Mouse (Mus musculus) MEL (cell line): ENCODE results near the gene Bnc2.

Experiments
- CTCF ChIP-seq, 3 experiments: IDR thresholded peaks in 2 of 3; conservative IDR thresholded peaks in 1 of 3; 2 replicates each; pipeline ENCODE4 v1.5.1; 2011 to 2012; ENCODE audit warnings: low read length in 3 of 3, low read depth in 2 of 3, mild to moderate bottlenecking in 2 of 3, improper control_type of control experiment in 1 of 3, inconsistent platforms in 1 of 3, mixed read lengths in 1 of 3, moderate library complexity in 1 of 3; ENCODE audit not compliant: control insufficient read depth in 1 of 3, insufficient read depth in 1 of 3, poor library complexity in 1 of 3, severe bottlenecking in 1 of 3
- EP300 ChIP-seq, 2 experiments: IDR thresholded peaks; 2 replicates each; pipeline ENCODE4 v1.6.1; 2011; ENCODE audit warnings: improper control_type of control experiment in 2 of 2, low read length in 2 of 2, low read depth in 1 of 2, mild to moderate bottlenecking in 1 of 2
- GATA1 ChIP-seq: IDR thresholded peaks from 2 replicates; pipeline ENCODE4 v1.6.1; 2011; ENCODE audit warnings: low read depth, low read length, improper control_type of control experiment
- JUND ChIP-seq: IDR thresholded peaks from 2 replicates; pipeline ENCODE4 v1.6.1; 2011; ENCODE audit warnings: low read depth, mild to moderate bottlenecking, improper control_type of control experiment, low read length
- MAFK ChIP-seq: IDR thresholded peaks from 2 replicates; pipeline ENCODE4 v1.6.1; 2011; ENCODE audit warnings: low read depth, mild to moderate bottlenecking, low read length, improper control_type of control experiment, borderline replicate concordance
- MAZ ChIP-seq: IDR thresholded peaks from 2 replicates; pipeline ENCODE4 v1.6.1; 2012; ENCODE audit warnings: low read depth, mild to moderate bottlenecking, inconsistent platforms, low read length, improper control_type of control experiment
- MYB ChIP-seq: IDR thresholded peaks from 2 replicates; pipeline ENCODE4 v1.6.1; 2011; ENCODE audit warnings: mild to moderate bottlenecking, low read depth, low read length, improper control_type of control experiment
- POLR2A ChIP-seq, 2 experiments: IDR thresholded peaks; 2 replicates each; pipeline ENCODE4 v1.6.1; 2011 to 2012; ENCODE audit warnings: low read length in 2 of 2, mild to moderate bottlenecking in 2 of 2, control low read depth in 1 of 2, improper control_type of control experiment in 1 of 2, low read depth in 1 of 2, moderate library complexity in 1 of 2; ENCODE audit not compliant: control insufficient read depth in 1 of 2, insufficient read depth in 1 of 2, poor library complexity in 1 of 2
- POLR2AphosphoS2 ChIP-seq: IDR thresholded peaks from 2 replicates; pipeline ENCODE4 v1.6.1; 2011; ENCODE audit warnings: low read length, improper control_type of control experiment
- POLR2AphosphoS5 ChIP-seq: IDR thresholded peaks from 2 replicates; pipeline ENCODE4 v1.6.1; 2012; ENCODE audit warnings: low read depth, borderline replicate concordance, mild to moderate bottlenecking, inconsistent platforms, low read length, moderate library complexity, mixed read lengths
- RAD21 ChIP-seq: IDR thresholded peaks from 2 replicates; pipeline ENCODE4 v1.6.1; 2011; ENCODE audit warnings: mild to moderate bottlenecking, low read depth, low read length, improper control_type of control experiment
- USF1 ChIP-seq: IDR thresholded peaks from 2 replicates; pipeline ENCODE4 v1.6.1; 2014; ENCODE audit warnings: low read depth, mild to moderate bottlenecking, inconsistent platforms, low read length, improper control_type of control experiment, moderate library complexity
- ZKSCAN1 ChIP-seq: IDR thresholded peaks from 2 replicates; pipeline ENCODE4 v1.6.1; 2012; ENCODE audit warnings: low read depth, mild to moderate bottlenecking, inconsistent platforms, low read length, improper control_type of control experiment, moderate library complexity

GRCm38 (mm10) chr4:84668949-84669605, 6.0 kb downstream of the Bnc2 start:
- no peak for TF ChIP-seq RAD21
- TF ChIP-seq GATA1, result no peak
- no peak for TF ChIP-seq JUND
- TF ChIP-seq POLR2A (IDR thresholded peaks at IDR 0.05; ENCODE audit: control insufficient read depth in 1 of 2, insufficient read depth in 1 of 2, low read depth in 1 of 2, low read length in 2 of 2, poor library complexity in 1 of 2), result no peak
- no peak for TF ChIP-seq CTCF (IDR thresholded peaks at IDR 0.05 in 2 of 3, conservative IDR thresholded peaks at IDR 0.05 in 1 of 3; ENCODE audit: control insufficient read depth in 1 of 3, insufficient read depth in 1 of 3, low read depth in 2 of 3, low read length in 3 of 3, poor library complexity in 1 of 3, severe bottlenecking in 1 of 3)
- TF ChIP-seq MYB, result no peak
- no peak for TF ChIP-seq USF1
- TF ChIP-seq ZKSCAN1, result no peak
- TF ChIP-seq EP300 (IDR thresholded peaks at IDR 0.05; ENCODE audit: low read depth in 1 of 2, low read length in 2 of 2), result no peak
- no peak for TF ChIP-seq POLR2AphosphoS2
- no peak for TF ChIP-seq POLR2AphosphoS5
- no peak for TF ChIP-seq MAZ
- no peak for TF ChIP-seq MAFK
